Mouse (Mus musculus): ENCODE measurements at regions not wholly inside any gene's neighbourhood (a gene's known extent, or its start where the extent isn't known, plus 50 kb on each side); places are given as distances from the start of the nearest gene placed in this dataset.

GRCm38 (mm10) chrX:19201383-19201782 is 279.7 kb downstream of the Tex13c3 start:
- TF ChIP-seq POLR2A (IDR thresholded peaks at IDR 0.05; ENCODE audit: insufficient read depth, low read depth, low read length) (no peak), CTCF (IDR thresholded peaks at IDR 0.05; ENCODE audit: insufficient read depth, low read depth, low read length) (no peak)

Data from olfactory bulb, adult 2 months (tissue).